Mouse (Mus musculus) cerebellum, adult 8-10 months (tissue): ENCODE measurements around the gene Cacna1f.

Experiments
- DNase-seq: peaks from one replicate; pipeline ENCODE4 v3.0.0; 2022

Gene Cacna1f

DNA sequence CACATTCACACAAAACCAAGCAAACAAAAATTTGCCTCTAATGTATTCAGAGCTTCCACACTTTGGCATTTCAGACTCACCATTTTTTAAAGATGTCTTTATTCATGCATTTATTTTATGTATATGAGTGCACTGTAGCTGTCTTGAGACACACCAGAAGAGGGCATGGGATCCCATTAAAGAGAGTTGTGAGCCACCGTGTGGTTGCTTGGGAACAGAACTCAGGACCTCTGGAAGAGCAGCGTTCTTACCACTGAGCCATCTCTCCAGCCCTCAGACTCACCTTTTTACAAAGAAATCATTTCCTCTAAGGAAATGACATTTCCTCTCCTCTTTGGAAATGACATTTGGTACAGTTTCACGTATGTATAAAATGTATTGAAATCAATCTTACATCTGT lies 72.1 kb downstream of the Cacna1f start:
- no peak for DNase-seq

DNA sequence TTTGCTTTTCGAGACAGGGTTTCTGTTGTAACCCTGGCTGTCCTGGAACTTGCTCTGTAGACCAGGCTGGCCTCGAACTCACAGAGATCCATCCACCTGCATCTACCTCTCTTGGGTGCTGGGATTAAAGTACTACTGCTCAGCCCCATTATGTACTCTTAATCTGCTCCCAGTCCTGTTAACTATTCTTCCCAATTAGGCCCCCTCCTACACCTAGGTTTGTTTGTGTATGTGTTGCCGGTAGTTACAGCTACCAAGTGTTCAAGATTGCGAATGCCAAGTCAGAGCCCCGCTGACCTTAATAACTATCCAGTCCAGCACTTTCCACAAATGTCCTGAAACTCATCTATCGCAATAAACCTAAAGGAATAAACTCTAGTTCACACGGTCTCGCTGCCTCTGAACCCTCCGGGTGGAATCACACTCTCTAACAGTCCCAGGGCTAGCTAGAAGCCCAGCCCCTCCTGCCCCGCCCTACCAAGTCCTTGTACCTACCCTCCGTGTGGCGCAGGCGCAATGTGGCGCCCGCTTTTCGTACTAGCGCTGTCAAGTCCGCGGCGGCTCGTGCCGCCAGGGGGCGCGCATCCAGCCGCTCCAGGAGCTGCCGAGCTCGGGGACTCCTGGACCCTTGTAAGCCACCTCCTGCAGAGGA lies 72.6 kb downstream of the Cacna1f start:
- peak; percentile 86 for DNase-seq

DNA sequence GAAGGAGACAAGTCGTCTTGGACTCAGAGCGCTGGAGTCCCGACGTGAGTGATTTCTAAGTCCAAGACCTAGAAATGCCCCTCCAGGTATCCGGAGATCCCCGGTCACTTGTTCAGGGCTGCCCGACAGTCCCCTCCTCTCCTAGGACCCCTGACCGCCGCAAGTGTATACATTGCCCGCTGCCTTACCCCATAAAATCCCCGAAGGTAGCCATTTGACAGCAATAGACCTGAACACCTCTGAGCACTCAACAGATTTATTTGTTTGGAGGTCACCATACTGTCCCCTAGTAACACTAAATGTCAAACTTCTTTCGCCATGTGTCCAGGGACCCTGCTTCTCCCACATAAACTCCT lies 73.2 kb downstream of the Cacna1f start:
- no peak for DNase-seq

DNA sequence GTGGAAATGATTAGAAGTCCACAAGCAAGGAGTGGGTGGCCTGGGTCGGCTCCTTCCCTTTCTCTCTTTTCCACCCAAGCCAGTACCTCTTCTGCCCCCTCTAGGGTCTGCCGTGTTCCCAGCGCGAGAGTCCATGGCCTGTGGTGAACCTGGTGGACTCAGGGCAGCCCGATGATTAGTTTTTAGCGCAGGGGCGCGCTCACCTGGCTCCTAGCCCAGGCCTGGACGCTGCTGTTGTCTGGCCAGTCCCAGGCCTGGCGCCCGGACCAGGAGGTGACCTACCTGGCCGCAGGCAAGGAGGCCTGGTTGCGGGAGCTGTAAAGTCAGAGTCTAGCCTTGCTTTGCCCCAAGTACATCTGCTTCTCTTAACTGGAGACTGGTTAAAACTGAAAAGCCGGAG lies 74.0 kb downstream of the Cacna1f start, which contains the start of gene Magix:
Gene Magix, minus strand, starts transcription at position 388 of the 400 bp plus-strand sequence.
- peak; percentile 40 for DNase-seq
